Mouse (Mus musculus) cortical plate, adult 2 months (tissue): ENCODE results near the gene Gin1.

Experiments used
- CTCF ChIP-seq: fragments of 200-500 bp; IDR thresholded peaks from 2 replicates; pipeline ENCODE4 v1.5.1; 2011; ENCODE audit warnings: mild to moderate bottlenecking, control low read depth, low read length; ENCODE audit not compliant: insufficient read depth; ENCODE audit errors: extremely low read depth
- POLR2A ChIP-seq: fragments of 200-500 bp; IDR thresholded peaks from 2 replicates; pipeline ENCODE4 v1.6.1; 2011; ENCODE audit warnings: mild to moderate bottlenecking, low read length, control low read depth; ENCODE audit not compliant: insufficient read depth; ENCODE audit errors: extremely low read depth

DNA sequence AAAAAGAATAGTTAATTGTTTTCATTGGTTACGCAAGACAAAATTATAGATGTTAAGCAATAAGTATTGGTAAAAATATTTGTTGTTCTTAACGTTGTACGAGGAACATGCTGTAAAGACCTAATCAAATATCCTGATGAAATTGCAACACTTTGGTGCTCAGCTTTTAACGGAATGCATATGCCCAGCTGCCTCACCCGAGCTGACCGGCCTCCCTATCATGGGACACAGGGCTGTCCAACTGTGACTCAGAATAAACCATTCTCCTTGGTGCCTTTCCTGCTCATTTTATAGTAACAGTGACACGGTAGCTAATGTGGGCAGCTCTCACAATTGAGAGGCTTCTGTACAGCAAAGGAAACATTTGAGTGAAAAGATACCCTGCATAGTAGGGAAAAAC lies 1.1 kb downstream of the Gin1 start:
- TF ChIP-seq POLR2A = no peak
- TF ChIP-seq CTCF = no peak
